Mouse (Mus musculus): ENCODE results near the gene Osgin1.

DNA sequence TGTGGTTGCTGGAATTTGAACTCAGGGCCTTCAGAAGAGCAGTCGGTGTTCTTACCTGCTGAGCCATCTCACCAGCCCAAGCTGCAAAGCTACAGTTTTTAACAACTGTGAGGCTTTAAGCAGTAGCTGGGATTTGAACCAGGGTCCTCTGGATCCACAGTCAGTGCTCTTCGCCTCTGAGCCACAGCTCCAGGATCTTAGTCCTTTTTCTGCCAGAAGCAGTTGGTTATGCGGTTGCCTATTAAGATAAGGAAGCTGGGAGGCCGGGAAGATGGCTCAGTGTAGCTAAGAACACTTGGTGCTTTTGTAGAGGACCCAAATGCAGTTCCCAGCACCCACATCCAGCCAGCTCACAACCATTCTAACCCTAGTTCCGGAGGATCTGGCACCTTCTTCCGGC is 46.9 kb upstream of the Osgin1 start:
- no peak for TF ChIP-seq EP300 (IDR thresholded peaks at IDR 0.05; ENCODE audit: low read depth)
- no peak for TF ChIP-seq CTCF (IDR thresholded peaks at IDR 0.05; ENCODE audit: low read depth)

Measured in heart, postnatal 0 days (tissue).